Mouse (Mus musculus): ENCODE data around the gene Lgr4. TPM values are rescaled to one million over a fixed set of nuclear protein-coding genes. Genes with fewer than 3 reads are reported as not detected.

The Lgr4 gene
- total and polyA plus RNA-seq, 3 experiments, result 0.98 to 12.1 (median 7.1) TPM

DNA sequence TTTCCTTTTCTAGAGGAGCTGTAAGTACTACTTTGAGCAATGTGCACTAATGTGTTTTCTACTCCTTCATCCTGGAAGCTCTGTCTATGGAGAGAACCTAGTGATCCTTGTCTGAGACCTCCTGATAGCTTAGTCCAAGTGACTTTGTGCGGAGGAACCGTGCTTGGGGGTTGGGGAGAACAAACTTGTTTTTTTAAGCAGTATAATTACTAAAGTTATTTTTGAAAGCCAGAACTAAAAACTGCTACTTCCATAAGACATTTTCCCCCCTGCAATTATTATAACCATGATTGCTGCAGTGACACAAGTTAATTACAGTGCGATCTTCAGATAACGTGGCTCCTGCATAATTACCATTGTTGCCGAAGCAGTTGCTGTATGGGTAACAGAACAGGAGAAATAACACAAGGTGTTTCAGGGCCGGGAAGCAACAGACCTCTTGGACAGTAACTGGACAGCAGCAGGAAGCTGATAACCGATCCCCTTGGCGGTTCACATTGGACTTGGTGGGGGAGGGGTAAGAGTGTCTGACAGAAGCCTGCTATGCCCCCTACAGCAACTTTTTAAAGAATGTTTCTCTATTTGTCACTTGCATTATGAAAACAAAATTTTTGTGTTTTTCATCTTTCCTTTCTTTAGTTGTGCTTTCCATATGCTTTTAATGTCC, 53.4 kb downstream of the Lgr4 start:
- Histone ChIP-seq H3K4me1 (ENCODE audit: insufficient read depth, low read depth, low read length) (peaks cover 13% of the 10 kb centered on the region; the same call in 1 of the 2 replicates), H3K27me3 (ENCODE audit: insufficient read depth, low read length) (no peaks in the 10 kb centered on the region), H3K9me3 (replicated peaks) (no peaks in the 10 kb centered on the region), H3K4me3 (ENCODE audit: low read depth, low read length) (no peak overlapping the region), H3K36me3 (replicated peaks) (peaks cover 2% of the 10 kb centered on the region)
- TF ChIP-seq GATA2 (IDR thresholded peaks at IDR 0.05; ENCODE audit: borderline replicate concordance, low read depth, low read length), result no peak
- DNase-seq (ENCODE audit: low spot score), result no peak
- ATAC-seq (ENCODE audit: extremely low read depth, insufficient number of reproducible peaks, low FRiP score, poor library complexity, severe bottlenecking), result no peak

DNA sequence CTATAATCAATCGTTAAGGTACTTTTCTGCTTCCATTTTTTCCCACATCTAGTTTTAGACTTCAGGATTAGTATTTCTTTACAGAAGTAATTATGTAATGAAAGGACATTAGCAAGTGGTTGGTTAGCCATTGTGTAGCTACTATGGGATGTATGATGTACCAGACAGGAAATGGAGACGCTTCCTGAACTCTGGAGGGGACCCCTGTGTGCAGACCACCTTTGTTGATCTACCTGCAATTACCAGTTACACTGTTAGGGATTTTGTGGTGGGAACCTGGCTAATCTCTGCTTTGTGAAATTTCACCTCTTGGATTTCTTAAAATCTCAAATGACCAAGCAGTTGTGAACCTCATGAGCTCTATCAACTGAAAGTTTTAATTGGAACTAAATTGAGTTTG, 54.9 kb downstream of the Lgr4 start:
- H3K4me3 ChIP-seq (ENCODE audit: low read depth, low read length), result no peak overlapping the region
- H3K36me3 ChIP-seq (replicated peaks), result peaks cover 2% of the 10 kb centered on the region
- peaks cover 13% of the 10 kb centered on the region; the same call in 1 of the 2 replicates for H3K4me1 ChIP-seq (ENCODE audit: insufficient read depth, low read depth, low read length)
- no peaks in the 10 kb centered on the region for H3K9me3 ChIP-seq (replicated peaks)
- DNase-seq (ENCODE audit: low spot score), result no peak
- no peak for ATAC-seq (ENCODE audit: extremely low read depth, insufficient number of reproducible peaks, low FRiP score, poor library complexity, severe bottlenecking)
- no peaks in the 10 kb centered on the region for H3K27me3 ChIP-seq (ENCODE audit: insufficient read depth, low read length)
- TF ChIP-seq TAL1 (conservative IDR thresholded peaks at IDR 0.05; ENCODE audit: low read depth, low read length) (no peak), GATA1 (IDR thresholded peaks at IDR 0.05; ENCODE audit: borderline replicate concordance, low read length) (no peak), CTCF (IDR thresholded peaks at IDR 0.05; ENCODE audit: low read depth, low read length) (no peak)

DNA sequence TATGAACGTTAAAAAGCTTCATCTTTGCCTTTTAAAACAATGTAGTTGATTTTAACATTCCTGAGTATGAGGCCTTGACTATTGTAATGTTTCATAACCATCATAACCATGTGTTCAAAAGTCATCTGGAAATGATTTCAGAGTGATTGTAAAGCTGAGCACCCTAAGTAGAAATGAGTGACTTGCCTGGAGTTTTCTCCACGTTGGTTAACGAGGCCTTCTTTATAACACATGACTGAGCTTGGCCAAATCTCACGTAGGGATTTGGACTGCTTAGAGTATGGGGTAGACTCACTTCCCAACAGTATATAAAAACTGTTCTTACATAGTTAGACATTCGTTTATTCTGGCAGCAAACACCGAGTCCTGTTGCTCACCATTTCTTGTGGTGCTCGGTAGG, 55.5 kb downstream of the Lgr4 start:
- DNase-seq (ENCODE audit: low spot score) (no peak), ATAC-seq (ENCODE audit: extremely low read depth, insufficient number of reproducible peaks, low FRiP score, poor library complexity, severe bottlenecking) (no peak)
- no peak for TF ChIP-seq POLR2AphosphoS5 (IDR thresholded peaks at IDR 0.05; ENCODE audit: insufficient replicate concordance, low read depth, low read length)
- no peak for TF ChIP-seq CTCF (IDR thresholded peaks at IDR 0.05; ENCODE audit: low read depth, low read length)
- no peak for TF ChIP-seq TAL1 (conservative IDR thresholded peaks at IDR 0.05; ENCODE audit: low read depth, low read length)
- no peak for TF ChIP-seq GATA2 (IDR thresholded peaks at IDR 0.05; ENCODE audit: borderline replicate concordance, low read depth, low read length)
- no peak for TF ChIP-seq GATA1 (IDR thresholded peaks at IDR 0.05; ENCODE audit: borderline replicate concordance, low read length)
- Histone ChIP-seq H3K36me3 (replicated peaks) (peaks cover 2% of the 10 kb centered on the region), H3K27me3 (ENCODE audit: insufficient read depth, low read length) (no peaks in the 10 kb centered on the region), H3K4me1 (ENCODE audit: insufficient read depth, low read depth, low read length) (peaks cover 13% of the 10 kb centered on the region; the same call in 1 of the 2 replicates), H3K9me3 (replicated peaks) (no peaks in the 10 kb centered on the region), H3K4me3 (ENCODE audit: low read depth, low read length) (no peak overlapping the region)

GRCm38 (mm10) chr2:109974807-109975206, 57.4 kb downstream of the Lgr4 start:
- Histone ChIP-seq H3K27me3 (ENCODE audit: insufficient read depth, low read length) (no peaks in the 10 kb centered on the region), H3K36me3 (replicated peaks) (peaks cover 2% of the 10 kb centered on the region), H3K4me1 (ENCODE audit: insufficient read depth, low read depth, low read length) (peaks cover 10% of the 10 kb centered on the region; the same call in 1 of the 2 replicates), H3K4me3 (ENCODE audit: low read depth, low read length) (no peak overlapping the region), H3K9me3 (replicated peaks) (no peaks in the 10 kb centered on the region)
- no peak for TF ChIP-seq GATA2 (IDR thresholded peaks at IDR 0.05; ENCODE audit: borderline replicate concordance, low read depth, low read length)
- TF ChIP-seq GATA1 (IDR thresholded peaks at IDR 0.05; ENCODE audit: borderline replicate concordance, low read length), result no peak
- no peak for TF ChIP-seq POLR2AphosphoS5 (IDR thresholded peaks at IDR 0.05; ENCODE audit: insufficient replicate concordance, low read depth, low read length)
- TF ChIP-seq TAL1 (conservative IDR thresholded peaks at IDR 0.05; ENCODE audit: low read depth, low read length), result no peak
- TF ChIP-seq CTCF (IDR thresholded peaks at IDR 0.05; ENCODE audit: low read depth, low read length), result no peak
- ATAC-seq (ENCODE audit: extremely low read depth, insufficient number of reproducible peaks, low FRiP score, poor library complexity, severe bottlenecking) (no peak), DNase-seq (ENCODE audit: low spot score) (no peak)

- ATAC-seq (ENCODE audit: extremely low read depth, insufficient number of reproducible peaks, low FRiP score, poor library complexity, severe bottlenecking), result no peak
- no peaks in the 10 kb centered on the region for H3K9me3 ChIP-seq (replicated peaks)
- H3K4me3 ChIP-seq (ENCODE audit: low read depth, low read length), result no peak overlapping the region
- no peaks in the 10 kb centered on the region for H3K27me3 ChIP-seq (ENCODE audit: insufficient read depth, low read length)
- H3K4me1 ChIP-seq (ENCODE audit: insufficient read depth, low read depth, low read length), result no peaks in the 10 kb centered on the region; the same call in 1 of the 2 replicates
- no peak for DNase-seq (ENCODE audit: low spot score)
- H3K36me3 ChIP-seq (replicated peaks), result peaks cover 2% of the 10 kb centered on the region
- TF ChIP-seq GATA2 (IDR thresholded peaks at IDR 0.05; ENCODE audit: borderline replicate concordance, low read depth, low read length) (no peak), GATA1 (IDR thresholded peaks at IDR 0.05; ENCODE audit: borderline replicate concordance, low read length) (no peak), CTCF (IDR thresholded peaks at IDR 0.05; ENCODE audit: low read depth, low read length) (no peak), POLR2AphosphoS5 (IDR thresholded peaks at IDR 0.05; ENCODE audit: insufficient replicate concordance, low read depth, low read length) (no peak), TAL1 (conservative IDR thresholded peaks at IDR 0.05; ENCODE audit: low read depth, low read length) (no peak)
Observed at GRCm38 (mm10) chr2:109976181-109976580, 58.7 kb downstream of the Lgr4 start.

DNA sequence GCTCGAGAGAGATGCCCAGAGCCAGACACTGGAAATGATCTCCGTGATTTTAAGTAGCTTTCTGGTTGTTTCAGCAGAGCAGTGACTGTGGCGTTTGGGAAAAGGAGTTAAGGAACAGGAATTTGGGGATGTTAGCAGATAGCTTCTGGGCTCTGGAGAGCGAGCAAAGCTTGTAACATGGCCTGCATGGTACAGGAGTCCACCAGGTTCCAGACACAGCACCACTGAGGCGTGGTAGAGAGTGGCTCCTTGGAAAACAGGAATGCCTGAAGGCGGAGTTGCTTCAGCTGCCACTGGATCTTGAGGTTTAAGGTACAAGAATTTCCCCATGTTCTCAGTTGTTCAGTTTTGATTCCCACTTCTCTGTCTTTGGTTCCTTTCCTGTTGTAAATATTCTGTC, 59.9 kb downstream of the Lgr4 start:
- Histone ChIP-seq H3K9me3 (replicated peaks) (no peaks in the 10 kb centered on the region), H3K27me3 (ENCODE audit: insufficient read depth, low read length) (no peaks in the 10 kb centered on the region; the same call in 1 of the 2 replicates), H3K36me3 (replicated peaks) (peaks cover 2% of the 10 kb centered on the region), H3K4me3 (ENCODE audit: low read depth, low read length) (no peak overlapping the region), H3K4me1 (ENCODE audit: insufficient read depth, low read depth, low read length) (peaks cover under 1% of the 10 kb centered on the region; the same call in 1 of the 2 replicates)
- DNase-seq (ENCODE audit: low spot score) (no peak), ATAC-seq (ENCODE audit: extremely low read depth, insufficient number of reproducible peaks, low FRiP score, poor library complexity, severe bottlenecking) (no peak)
- TF ChIP-seq POLR2AphosphoS5 (IDR thresholded peaks at IDR 0.05; ENCODE audit: insufficient replicate concordance, low read depth, low read length) (no peak), GATA1 (IDR thresholded peaks at IDR 0.05; ENCODE audit: borderline replicate concordance, low read length) (no peak), GATA2 (IDR thresholded peaks at IDR 0.05; ENCODE audit: borderline replicate concordance, low read depth, low read length) (no peak), CTCF (IDR thresholded peaks at IDR 0.05; ENCODE audit: low read depth, low read length) (no peak), TAL1 (conservative IDR thresholded peaks at IDR 0.05; ENCODE audit: low read depth, low read length) (no peak)
